Mouse (Mus musculus): ENCODE results near the gene Usp25. TPM values are rescaled to one million over a fixed set of nuclear protein-coding genes. Genes with fewer than 3 reads are reported as not detected.

Usp25 gene
- 10 to 100 TPM; 55.2 to 62.8 TPM for total RNA-seq (2021)
- long read RNA-seq, experiment 1, full-length matches to known transcripts, result 10 of 30 reads
- long read RNA-seq, experiment 1, partial matches to known transcripts, result 17 of 30 reads
- long read RNA-seq, experiment 1, other reads (novel, unspliced or antisense), result 3 of 30 reads
- long read RNA-seq, experiment 2, full-length matches to known transcripts, result 12 of 21 reads
- long read RNA-seq, experiment 2, partial matches to known transcripts, result 4 of 21 reads
- long read RNA-seq, experiment 2, other reads (novel, unspliced or antisense), result 5 of 21 reads

DNA sequence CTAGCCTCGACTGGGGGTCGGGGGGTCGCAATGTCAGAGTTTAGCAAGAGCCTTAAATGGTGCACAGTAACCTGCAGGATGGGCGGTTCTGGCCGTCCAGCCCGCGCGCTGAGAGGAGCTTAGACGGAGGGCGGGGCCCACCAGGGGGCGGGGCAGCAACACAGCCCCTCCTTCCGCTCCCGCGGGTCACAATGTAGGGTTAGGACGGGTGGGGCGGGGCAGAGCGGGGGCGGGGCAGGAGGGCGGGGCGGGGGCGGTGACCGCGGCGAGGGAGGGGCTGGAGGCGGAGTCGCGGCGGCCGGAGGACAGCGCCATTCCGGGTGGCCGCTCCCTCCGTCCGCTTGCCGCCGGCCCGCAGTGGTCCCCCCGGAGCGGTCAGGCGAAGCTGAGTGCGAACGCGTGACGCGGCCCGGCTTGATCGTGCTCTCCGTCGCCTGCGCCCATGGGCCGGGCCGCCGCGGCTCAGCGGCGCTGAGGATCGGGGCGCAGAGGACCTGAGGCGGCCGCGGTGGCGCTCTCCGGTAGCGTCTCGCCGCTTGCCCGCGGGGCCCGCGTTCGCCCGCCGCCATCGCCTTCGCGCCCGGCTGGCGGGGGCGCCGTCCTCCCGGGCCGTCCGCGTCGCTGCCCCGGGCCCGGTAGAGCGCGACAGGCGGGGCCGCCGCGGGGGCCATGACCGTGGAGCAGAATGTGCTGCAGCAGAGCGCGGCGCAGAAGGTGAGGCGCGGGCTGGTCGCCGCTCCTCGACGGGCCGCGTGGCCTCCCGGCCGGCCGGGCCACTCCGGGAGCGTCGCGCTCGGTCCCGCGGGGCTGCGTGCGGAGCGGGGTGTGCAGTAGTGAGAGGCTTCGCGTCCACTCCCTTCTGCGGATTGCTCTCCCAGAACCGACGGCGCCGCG lies at the start of gene Usp25:
TSS of gene Usp25 (plus strand) at position 280 of the 894 bp plus-strand sequence.
- peak; percentile 96 for DNase-seq

- DNase-seq, result no peak
Observed at GRCm38 (mm10) chr16:76967593-76968275, 45.8 kb upstream of the Usp25 start.

GRCm38 (mm10) chr16:76971211-76971610 lies 42.3 kb upstream of the Usp25 start:
- DNase-seq, result no peak

DNA sequence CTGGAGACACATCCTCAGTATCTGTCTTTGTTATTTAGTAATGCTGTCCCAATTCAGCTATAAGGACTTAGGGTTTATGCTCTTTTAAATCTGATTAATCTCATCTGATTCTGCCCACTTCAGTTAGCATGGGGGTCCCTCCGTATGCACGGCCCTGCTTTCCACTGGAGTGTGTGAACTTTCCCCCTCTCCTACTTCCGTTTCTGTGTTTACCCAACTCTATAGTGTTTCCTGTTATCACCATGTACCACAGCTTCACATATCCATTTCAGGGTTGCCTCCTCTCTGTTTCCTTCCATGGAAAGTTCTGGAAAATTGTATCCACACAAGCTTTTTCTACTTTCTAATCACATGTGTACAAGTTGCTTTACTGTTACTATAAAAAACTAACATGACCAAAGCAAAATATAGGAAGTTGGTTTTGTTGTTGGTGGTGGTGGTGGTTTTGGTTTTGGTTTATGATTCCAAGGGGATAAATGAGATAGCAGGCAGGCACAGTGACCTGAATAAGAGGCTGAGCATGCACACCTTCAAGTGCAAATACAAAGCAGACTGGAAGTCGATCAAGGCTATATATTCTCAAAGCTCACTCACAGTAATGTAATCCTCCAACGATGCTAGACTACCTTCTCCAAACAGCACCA lies 36.6 kb upstream of the Usp25 start:
- DNase-seq, result no peak

DNA sequence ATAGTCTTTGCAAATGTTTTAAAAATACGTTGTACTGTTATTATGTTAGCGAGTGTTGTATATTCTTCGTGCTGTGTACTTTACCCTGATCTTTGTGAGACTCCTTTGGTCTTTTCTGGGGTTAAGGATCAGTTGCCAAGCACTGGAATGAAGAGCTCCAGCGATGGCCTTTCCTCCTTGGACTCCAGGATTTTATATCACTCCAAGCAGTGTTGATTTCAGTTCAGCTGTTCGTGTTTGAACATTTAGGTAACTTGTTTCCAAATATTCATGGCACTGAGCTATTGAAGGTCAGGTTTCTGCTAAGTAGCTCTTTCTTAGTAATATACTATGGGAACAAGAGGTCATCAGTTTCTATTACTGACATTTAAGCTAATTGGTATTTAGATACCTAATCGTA lies 29.8 kb upstream of the Usp25 start:
- no peak for DNase-seq

DNA sequence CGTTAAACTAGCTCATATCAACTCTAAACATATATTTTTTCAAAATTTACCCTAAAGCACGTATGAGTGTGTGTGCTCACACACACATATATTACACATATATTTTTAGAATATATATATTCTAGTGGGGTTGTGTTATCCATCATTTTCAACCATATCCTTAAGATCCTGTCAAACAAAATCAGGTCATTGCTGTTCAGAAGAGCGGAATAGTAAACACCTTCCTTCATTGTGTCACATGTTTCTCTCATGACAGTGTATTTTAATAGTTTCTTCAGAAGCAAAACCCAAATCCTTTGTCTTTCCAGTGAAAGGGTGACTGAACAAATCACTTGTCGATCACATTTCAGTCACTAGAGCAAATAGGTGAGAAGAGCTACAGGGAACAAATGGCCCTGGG lies 25.8 kb upstream of the Usp25 start:
- no peak for DNase-seq

- no peak for DNase-seq
Observed at GRCm38 (mm10) chr16:77003900-77004299, 9.6 kb upstream of the Usp25 start.

DNA sequence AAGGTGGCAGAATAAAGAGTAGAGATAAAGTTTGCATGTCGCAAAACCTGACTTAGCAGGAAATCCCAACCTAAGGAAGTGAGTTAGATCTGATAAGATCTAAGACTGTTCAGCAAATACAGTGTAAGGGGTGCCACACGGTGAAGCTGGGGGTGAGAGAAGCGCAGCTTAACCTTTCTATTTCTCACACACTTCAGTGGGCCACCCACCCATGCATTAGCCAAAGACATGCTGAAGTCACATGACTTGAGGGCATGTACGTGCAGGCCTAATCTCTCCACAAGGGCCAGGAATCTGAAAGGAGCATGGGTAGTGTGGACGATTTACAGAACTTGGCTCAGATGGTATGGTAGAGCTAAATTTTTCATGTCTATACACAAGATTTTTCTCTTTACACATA lies 4.3 kb upstream of the Usp25 start:
- DNase-seq, result no peak

DNA sequence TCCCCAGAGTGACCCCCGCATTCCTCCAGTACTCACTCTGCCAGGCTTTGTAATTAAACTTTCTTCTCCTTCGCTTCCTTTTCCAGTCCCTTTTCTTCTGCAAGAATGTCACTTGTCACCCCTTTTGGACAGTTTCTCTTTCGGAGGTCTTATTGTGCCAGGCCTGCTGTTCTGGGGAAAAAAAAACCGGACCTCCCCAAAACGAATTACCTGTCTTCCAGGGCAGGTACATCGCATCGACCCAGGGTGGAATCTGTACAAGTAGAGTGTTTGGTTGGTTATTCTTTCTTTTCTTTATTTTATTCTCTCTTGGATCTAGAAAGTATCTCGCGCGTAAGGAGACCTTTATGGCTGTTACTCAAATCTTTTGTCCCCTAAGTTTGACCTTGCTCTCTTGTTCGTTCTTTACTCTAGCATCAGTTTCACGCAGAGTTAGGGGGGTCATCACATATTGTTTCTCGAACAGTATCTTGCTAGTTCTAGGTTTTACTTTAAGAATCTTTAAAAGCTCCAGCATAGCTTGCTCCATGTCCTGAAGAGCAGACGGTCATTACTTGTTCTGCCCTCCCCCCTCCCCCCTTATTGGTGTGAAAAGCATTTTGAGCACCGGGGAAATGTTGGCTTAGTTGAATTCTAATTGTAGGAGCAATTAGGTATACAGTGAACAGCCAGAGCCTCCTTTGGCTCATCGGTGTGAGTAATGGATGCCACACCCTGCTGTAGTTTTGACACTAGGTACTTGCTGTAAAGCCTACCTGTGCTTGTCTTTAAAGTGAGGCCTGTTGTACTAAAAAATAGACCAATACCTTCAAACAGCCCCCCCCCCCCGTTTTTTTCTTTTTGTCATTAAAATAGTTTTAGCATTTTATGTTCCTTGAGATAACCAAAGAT lies 1.1 kb downstream of the Usp25 start:
- DNase-seq, result no peak

GRCm38 (mm10) chr16:77015380-77016346 lies 2.2 kb downstream of the Usp25 start:
- no peak for DNase-seq

- no peak for DNase-seq
Observed at GRCm38 (mm10) chr16:77017931-77018330, 4.4 kb downstream of the Usp25 start.

DNA sequence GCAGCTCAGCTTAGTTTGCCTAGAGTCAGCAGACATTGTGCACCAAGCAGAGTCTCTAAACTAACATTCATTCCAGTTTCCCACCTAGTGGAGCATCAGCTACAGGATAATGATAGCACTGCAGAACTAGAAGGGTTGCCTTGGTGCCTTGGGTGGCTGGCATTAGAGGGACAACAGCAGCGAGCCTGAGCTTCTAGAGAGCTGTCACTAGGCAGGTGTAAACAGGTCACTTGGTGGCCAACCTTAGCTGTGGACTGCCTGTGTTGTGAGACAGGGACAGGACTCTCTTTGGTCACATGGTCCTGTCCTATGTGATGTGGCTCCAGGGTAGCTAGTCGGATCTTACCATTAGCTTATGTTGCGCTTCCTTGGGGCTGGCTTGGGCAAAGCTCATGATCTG lies 6.7 kb downstream of the Usp25 start:
- DNase-seq, result no peak

DNA sequence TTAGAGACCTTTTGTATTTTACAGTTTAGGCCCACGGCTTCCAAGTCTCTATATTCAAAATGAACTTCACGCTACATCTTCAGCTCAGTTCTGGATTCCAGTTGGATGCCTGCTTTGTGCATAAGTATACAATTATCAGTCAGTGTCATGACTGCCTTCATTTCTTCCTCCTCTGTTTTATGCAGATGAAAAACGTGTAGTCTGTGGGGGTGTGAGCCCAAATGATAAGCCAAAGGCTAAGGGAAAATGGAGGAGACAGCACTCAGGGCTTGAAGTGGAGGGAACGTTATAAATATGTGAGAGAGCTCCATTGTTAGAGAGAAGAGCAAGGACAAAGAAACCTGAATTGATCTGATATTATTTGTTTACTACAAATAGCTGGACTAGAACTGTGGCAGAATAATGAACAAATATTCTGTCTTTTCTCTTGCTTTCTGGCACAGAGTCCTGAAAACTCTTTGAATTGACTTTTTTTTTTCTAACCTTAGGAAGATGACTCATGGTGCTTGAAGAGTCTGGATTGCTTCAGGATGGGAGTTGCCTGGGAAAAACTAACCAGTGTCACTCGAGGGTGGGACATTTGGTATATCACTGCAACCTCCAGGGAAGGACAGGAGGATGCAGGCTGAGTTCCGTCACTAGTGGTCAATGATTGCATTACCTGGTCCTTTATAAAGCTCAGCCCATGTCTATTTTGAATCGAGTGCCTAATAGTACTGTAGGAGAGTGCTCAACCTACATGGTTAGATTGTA lies 10.3 kb downstream of the Usp25 start:
- no peak for DNase-seq

GRCm38 (mm10) chr16:77026099-77026498 lies 12.6 kb downstream of the Usp25 start:
- DNase-seq, result no peak

DNA sequence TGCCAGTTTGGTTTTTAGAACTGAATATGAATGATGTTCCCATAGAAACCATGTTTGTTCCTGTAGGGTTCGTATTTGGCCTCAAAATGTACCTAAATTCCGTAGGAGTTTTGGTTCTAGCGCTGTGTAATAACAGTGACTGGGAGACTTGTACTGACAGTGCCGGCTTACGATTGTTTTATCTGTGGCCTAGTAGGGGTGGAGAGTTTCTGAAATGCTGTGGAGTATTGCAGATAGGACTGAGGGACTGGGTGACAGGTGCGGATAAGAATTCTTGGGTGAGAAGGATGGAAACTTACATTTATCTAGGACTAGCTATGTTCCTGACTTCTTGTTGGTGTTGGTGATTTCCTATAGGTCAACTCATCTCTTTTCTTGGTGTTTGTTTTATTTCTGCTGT lies 13.4 kb downstream of the Usp25 start:
- DNase-seq, result no peak

GRCm38 (mm10) chr16:77027976-77028686 lies 14.6 kb downstream of the Usp25 start:
- no peak for DNase-seq

- DNase-seq, result peak; percentile 76
Observed at GRCm38 (mm10) chr16:77028687-77029417, 15.3 kb downstream of the Usp25 start.

DNA sequence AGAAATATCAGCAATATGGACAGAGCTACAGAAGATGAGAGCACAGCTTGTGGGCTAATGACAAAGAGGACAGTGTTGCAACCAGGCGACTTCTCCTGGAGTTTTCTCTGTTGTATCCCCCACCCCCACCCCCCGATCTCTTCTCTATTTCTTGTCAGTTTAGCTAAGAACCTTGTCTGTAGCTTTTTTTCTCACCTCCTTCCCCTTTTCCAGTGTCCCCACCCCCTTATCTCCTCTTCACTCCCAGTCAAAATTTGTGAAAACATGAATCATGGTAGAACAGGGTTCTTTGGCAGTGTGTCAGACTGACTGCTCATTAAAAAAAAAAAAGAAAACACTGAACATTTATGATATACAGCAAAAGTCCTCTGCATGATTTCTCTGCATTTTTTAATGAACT lies 16.9 kb downstream of the Usp25 start:
- no peak for DNase-seq
